Mouse (Mus musculus) kidney, postnatal 10 days (tissue): ENCODE results near the gene Nudt5.

Experiments
- DNase-seq: peaks from one replicate; pipeline ENCODE4 v3.0.0; 2021; ENCODE audit warnings: mixed read lengths

Nudt5 gene

DNA sequence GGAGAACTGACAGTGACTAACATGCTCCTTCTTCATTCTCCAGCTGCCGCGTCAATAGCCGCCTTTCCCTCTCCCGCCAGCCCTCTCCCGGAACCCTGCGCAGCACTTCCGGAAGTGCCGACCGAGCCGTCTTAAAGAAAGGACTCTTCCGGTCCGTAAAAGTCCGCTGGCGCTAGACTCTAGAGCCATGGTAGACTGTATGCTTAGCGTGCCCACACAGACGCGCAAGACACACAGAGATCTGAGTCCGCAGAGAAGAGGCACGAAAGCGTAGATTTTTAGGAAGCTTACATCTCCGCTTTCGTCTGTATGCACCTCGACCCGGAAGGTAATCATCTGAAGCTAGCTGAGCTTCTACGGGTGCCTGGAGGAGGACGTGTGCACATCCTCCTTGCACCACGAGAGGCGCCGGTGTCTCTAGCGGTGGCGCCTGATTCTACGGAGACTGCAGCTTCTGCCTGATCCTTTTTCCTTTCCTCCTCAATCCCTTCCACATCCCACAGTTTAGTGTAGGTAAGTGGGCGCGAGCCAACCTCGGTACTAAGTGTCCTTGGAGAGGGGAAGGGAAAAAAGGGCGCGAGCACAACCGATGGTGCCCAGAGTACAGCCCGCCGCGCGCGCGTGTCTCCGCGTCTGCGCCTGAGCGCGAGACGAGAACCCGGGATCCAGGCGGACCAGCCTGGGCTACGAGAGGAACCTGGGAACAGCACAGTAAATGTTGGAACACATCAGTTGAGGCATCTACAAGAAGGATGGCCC lies at the start of gene Nudt5, which contains the start of gene Cdc123:
Nudt5 (plus strand) TSS at position 147 of the 759 bp plus-strand sequence.
Cdc123 (minus strand) TSS at position 292 of the 759 bp plus-strand sequence.
- peak; percentile 92 for DNase-seq

- DNase-seq: no peak
These were observed 46.8 kb upstream of the Nudt5 start for GRCm38 (mm10) chr2:5797816-5798672.

DNA sequence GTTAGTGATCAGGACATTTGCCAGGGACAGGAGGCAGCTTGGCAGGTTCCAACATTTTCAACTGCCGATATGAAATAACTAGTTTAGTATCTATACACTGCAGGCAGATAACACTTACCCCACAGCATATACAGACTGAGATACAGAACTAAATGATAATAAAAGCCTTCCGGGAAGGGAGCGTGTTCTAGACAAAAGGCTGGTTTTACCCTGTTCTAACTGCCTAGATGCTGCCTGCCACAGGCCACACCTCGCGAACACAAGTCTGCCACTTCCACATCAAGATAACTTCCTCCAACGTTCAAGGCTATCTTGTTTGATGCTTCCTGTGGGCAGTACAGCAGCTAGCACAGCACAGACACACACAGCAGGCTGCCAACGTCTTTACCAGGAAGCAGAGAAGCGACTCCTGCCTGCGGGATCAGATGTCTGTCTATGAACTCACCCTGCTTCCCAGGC lies 43.6 kb upstream of the Nudt5 start:
- DNase-seq: no peak

DNA sequence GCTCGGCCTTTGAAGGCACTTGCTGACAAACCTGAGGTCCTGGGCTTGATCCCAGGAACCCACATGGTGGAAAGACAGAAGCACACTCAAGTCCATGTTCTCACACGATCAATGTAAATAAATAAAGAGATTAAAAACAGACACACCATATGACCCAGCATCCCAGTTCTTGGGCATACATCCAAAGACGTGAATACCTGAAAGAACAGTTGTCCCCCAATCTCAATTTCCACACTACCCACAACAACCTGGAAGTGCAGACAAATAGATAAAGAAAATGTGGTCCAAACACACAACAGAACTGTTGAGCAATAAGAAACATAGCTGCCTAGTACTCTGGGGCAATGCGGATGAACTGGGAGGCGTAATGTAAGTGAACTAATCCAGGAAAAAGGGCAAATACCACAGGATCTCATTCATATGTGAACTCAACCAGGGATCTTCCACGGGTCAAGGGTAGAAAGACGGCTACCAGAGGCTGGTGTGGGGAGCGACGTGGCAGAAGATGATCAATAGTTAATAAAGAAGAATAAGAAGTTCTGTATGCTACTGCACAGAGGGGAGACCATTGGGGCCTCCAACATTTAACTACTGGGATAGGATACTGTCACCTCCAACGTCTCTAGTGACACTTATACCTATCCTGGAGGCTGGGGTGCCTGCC lies 42.8 kb upstream of the Nudt5 start:
- no peak for DNase-seq

DNA sequence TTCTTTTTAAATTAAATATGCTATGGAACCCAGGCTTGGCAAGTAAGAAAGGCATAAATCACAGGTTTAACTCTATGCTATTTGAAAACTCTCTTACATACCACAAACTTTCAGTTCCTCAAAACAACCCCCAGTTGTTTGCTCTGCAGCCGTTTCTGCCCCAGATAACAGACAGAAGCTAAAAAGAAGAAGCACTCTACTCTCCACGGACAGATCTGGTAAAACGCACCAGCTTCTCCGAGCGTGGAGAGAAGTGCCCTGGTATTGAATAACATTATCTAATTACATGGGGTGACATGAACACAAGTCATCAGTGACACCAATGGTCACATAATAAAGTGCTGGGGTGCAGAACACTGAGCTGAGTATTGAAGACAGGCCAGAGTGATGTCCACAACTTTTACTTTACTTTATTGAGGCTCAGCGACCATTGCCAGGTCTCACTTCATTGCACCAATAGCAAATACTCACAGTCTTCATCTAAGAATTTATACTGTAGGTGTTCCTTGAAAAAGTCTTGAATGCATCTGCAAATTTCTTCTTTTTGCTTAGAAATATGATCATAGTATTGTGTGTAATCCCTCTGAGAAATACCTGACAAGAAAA lies 40.3 kb upstream of the Nudt5 start:
- DNase-seq: no peak

- DNase-seq: no peak
These were observed 39.6 kb upstream of the Nudt5 start for GRCm38 (mm10) chr2:5805228-5805627.

- peak; percentile 45 for DNase-seq
These were observed 38.6 kb upstream of the Nudt5 start for GRCm38 (mm10) chr2:5806201-5806600.

- DNase-seq: no peak
These were observed 34.6 kb upstream of the Nudt5 start for GRCm38 (mm10) chr2:5810036-5810718.

- DNase-seq: no peak
These were observed 33.5 kb upstream of the Nudt5 start for GRCm38 (mm10) chr2:5811235-5811782.

DNA sequence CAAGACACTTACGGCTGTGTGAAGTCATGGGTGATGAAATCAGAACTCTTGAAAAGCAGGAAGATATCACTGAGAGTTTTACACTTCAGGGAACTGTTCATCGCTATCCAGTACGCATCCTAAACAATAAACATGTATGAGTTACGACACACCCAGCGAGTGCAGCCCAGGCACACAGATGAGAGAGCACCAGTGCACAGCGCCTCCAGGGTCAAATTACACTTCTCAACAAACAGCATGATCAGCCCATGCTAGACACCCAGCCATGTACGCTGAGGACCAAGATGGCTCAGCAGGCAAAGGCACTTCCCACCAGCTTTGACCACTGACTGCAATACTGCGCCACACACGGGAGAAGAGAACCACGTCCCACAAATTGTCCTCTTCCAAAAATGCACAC lies 23.6 kb upstream of the Nudt5 start:
- no peak for DNase-seq

- no peak for DNase-seq
These were observed 22.4 kb upstream of the Nudt5 start for GRCm38 (mm10) chr2:5822449-5822848.

- no peak for DNase-seq
These were observed 20.6 kb upstream of the Nudt5 start for GRCm38 (mm10) chr2:5824213-5824612.

DNA sequence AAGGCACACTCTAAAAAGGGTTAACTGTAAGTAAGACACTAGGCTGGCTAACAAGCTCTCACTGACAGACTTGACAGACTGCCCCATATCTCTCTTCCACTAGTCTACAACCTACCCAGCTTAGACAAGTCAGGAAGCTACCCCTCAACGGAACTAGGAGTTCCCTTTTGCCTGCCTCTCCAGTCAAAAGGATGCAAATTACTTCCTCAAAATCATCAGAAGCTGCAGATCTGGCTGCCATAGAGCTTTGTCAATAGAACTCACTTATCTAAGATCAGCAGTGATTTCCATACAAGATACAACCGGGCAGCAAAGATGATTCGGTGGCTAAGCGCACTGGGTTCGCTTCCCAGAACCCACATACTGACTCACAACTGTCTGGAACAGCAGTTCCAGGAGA lies 20.1 kb upstream of the Nudt5 start:
- DNase-seq: no peak

GRCm38 (mm10) chr2:5825265-5825913 lies 19.4 kb upstream of the Nudt5 start:
- no peak for DNase-seq

DNA sequence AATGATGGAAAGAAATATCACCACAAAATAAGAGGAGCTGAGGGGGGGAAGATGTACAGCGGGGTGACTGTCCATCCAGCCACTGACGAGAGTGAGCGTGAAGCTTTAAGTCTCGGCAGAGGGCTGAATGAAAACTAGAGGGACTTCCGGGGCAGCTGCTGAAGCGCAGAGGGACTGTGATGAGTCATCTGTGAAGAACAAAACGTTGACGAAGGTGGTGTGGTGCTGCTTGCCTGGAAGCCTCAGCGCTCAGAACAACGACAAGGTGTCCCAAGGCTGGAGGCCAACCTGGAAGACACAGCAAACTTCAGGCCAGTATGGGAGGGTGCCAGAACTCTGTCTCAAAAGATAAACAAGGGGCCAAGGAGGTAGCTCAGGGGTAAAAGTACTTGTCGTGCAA lies 4.0 kb upstream of the Nudt5 start:
- no peak for DNase-seq

- DNase-seq: no peak
These were observed 492 bp upstream of the Nudt5 start for GRCm38 (mm10) chr2:5844181-5844872.

- no peak for DNase-seq
These were observed 1.0 kb downstream of the Nudt5 start for GRCm38 (mm10) chr2:5845826-5846225.

DNA sequence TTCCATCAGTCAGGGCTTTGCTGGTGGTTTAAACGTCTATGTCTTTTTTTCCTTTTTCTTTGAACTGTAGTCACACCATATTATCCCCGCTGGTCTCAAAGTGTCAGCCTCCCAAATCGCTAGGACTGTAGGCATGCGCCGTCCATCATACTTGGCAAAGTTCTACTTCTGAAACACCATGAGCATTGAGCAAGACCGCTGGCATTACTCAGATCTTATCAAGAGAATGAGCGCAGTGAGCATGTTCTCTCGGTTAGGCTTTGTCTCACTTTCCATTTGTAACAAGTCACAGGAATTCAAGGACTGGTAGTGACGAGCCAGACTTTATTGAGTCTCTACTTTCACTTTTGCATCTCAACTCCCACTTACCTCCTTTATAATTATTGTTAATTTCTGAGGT lies 6.3 kb downstream of the Nudt5 start:
- no peak for DNase-seq

DNA sequence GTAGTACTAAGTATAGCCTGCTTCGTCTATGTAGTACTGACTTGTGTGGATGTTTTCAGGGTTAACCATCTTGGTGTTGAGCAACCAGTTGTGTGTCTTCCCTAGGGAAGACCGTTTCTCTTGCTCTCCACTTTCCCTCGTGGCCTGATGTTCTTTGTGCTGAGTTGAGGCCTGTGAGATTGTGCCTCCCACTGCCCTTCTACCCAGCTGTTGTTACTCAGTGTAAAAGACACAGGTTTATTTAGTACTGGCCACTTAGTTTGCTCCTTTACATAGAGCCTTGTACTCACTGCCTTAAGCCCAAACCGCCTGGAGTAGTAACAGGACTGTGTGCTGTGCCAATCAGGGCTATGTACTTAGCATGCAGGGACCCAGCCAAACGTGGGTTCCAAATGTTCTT lies 7.0 kb downstream of the Nudt5 start:
- DNase-seq: no peak

DNA sequence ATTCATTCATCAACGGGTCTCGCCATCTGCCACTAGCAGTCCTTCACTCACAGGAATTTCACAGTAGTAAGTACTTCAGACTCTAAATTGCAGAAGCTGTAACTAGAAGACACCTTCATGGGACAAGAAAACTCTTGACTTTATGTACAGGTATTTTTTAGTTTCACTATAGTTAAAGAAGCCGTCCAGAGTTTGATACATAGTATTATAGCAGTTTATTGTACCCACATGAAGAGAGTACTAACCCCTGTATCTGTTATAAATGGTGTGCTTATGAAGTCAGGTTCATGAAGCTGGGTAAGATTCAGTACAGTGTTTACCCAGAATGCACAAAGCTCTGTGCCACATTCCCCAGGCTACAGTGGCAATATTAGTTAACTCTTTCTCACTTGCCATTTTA lies 18.0 kb downstream of the Nudt5 start, which contains the start of gene Gm13199:
Gm13199 (minus strand) TSS at position 101 of the 400 bp plus-strand sequence.
- DNase-seq: no peak

DNA sequence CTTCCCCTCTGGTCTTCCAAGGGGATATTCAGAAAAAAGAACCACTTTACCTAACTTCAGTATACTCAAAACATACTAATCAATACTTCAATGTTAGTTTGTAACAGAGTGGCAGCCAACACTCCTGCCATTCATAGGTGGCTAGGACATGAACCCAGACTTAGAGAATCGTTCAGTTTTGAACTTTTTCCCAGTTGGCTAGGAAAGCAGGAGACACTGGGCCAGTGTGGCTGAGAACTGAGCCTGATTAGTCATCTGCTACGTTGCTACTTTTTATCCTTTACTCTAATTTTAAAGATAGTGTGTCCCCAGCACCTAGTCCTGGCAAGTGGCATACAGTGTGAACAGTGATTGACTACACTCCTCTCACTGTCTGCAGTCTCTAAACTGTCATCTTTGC lies 22.9 kb downstream of the Nudt5 start:
- no peak for DNase-seq
